Mouse (Mus musculus) hindbrain, postnatal 0 days (tissue): Measurements from ENCODE around the gene Tmem132a. TPM values are rescaled to one million over a fixed set of nuclear protein-coding genes. Genes with fewer than 3 reads are reported as not detected.

Experiments used
- ATAC-seq: fragments of 200-750 bp; cut with Nextera tagmentation; 2 replicates; pipeline ENCODE4 v1.8.0; 2017; ENCODE audit warnings: mild to moderate bottlenecking, moderate TSS enrichment, moderate library complexity
- DNase-seq: peaks from one replicate; pipeline ENCODE4 v3.0.0-alpha.2; 2015; ENCODE audit warnings: low spot score
- H3K27ac ChIP-seq: fragments of 300-500 bp; sonication (generic); 2 replicates; pipeline ENCODE4 v1.5.1; 2014; ENCODE audit warnings: mild to moderate bottlenecking
- H3K27me3 ChIP-seq: fragments of 300-500 bp; sonication (generic); 2 replicates; pipeline ENCODE4 v1.6.1; 2014; ENCODE audit warnings: low read length, mixed read lengths; ENCODE audit not compliant: insufficient read depth
- H3K36me3 ChIP-seq: fragments of 300-500 bp; sonication (generic); 2 replicates; pipeline ENCODE4 v1.6.1; 2014; ENCODE audit warnings: low read length, mixed read lengths; ENCODE audit not compliant: insufficient read depth
- H3K4me1 ChIP-seq: fragments of 300-500 bp; sonication (generic); 2 replicates; pipeline ENCODE4 v1.6.1; 2014; ENCODE audit warnings: antibody characterized with exemption, low read length, mixed read lengths; ENCODE audit not compliant: insufficient read depth
- H3K4me2 ChIP-seq: fragments of 300-500 bp; sonication (generic); 2 replicates; pipeline ENCODE4 v1.6.1; 2014; ENCODE audit warnings: low read depth, mild to moderate bottlenecking, low read length, moderate library complexity, mixed read lengths
- H3K4me3 ChIP-seq: fragments of 300-500 bp; sonication (generic); 2 replicates; pipeline ENCODE4 v1.5.1; 2014; ENCODE audit warnings: low read length
- H3K9ac ChIP-seq: fragments of 300-500 bp; sonication (generic); replicated peaks from 2 replicates; pipeline ENCODE4 v1.6.1; 2014; ENCODE audit warnings: mild to moderate bottlenecking, low read length, moderate library complexity, mixed read lengths
- H3K9me3 ChIP-seq: fragments of 300-500 bp; sonication (generic); 2 replicates; pipeline ENCODE4 v1.6.1; 2016; ENCODE audit warnings: low read length, mixed read lengths
- CTCF ChIP-seq: IDR thresholded peaks from 2 replicates; pipeline ENCODE4 v1.5.1; 2016; ENCODE audit warnings: antibody characterized with exemption, control low read depth, low read depth
- WGBS: fragments of 180-500 bp; shearing (Covaris S2); extraction: QIAGEN DNeasy Blood & Tissue Kit; methylation state at CpG from one replicate; pipeline ENCODE4 v1.1.7; 2014; 5-methylcytosine and 5-hydroxymethylcytosine counted together
- polyA plus RNA-seq: library from polyadenylated mRNA; unstranded; fragments of >200 nt; fragmentation: Nextera tagmentation; extraction: Ambion mirVana; gene quantifications from 2 replicates; pipeline ENCODE4 v1.2.1, GENCODE M21; 2015
- total RNA-seq: library from RNA; depleted of rRNA; stranded (reverse); fragments of >200 nt; gene quantifications from 2 replicates; pipeline ENCODE4 v1.2.3, GENCODE M21; 2014

Gene Tmem132a
- total and polyA plus RNA-seq, 2 experiments from 2014 or later = 141 to 359 TPM

GRCm38 (mm10) chr19:10822534-10822933 is 47.2 kb downstream of the Tmem132a start:
- no peak for DNase-seq
- WGBS = 93% methylated on average over 4 of the region's 4 CpGs
- TF ChIP-seq CTCF = no peak

DNA sequence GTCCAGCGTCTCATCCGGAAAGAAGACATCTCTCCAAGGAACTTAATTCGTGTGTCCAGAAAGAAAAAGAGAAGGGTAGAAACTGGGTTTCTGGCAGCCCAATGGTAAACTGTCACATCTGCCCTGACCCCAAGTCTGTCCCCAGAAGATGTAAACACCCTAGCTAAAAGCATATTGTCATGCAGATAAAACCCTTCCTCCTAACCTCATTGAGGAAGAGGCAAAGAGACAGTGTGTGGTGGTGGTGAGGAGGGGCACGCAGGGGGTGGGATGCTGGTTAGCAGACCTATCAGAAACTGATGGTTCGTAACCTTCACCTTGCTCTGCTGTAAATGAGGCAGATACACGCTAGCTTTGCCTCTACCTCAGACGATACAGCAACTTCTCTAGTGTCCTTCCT is 48.4 kb downstream of the Tmem132a start:
- Histone ChIP-seq H3K9me3 (no peaks in the 10 kb centered on the region), H3K27ac (no peak overlapping the region), H3K4me3 (no peak overlapping the region), H3K4me2 (no peak overlapping the region), H3K4me1 (no peaks in the 10 kb centered on the region), H3K36me3 (no peaks in the 10 kb centered on the region), H3K27me3 (no peaks in the 10 kb centered on the region), H3K9ac (no peak overlapping the region)
- DNase-seq (no peak), ATAC-seq (no peak)
- no peak for TF ChIP-seq CTCF
- WGBS = 47% methylated on average over 7 of the region's 7 CpGs

More at GRCm38 (mm10) chr19:10822534-10822933, 47.2 kb downstream of the Tmem132a start:
- Histone ChIP-seq H3K27me3 (no peaks in the 10 kb centered on the region), H3K4me2 (no peak overlapping the region), H3K4me1 (no peaks in the 10 kb centered on the region), H3K4me3 (no peak overlapping the region), H3K9ac (no peak overlapping the region), H3K27ac (no peak overlapping the region), H3K36me3 (no peaks in the 10 kb centered on the region), H3K9me3 (no peaks in the 10 kb centered on the region)
- ATAC-seq = no peak

GRCm38 (mm10) chr19:10818217-10818946 is 51.4 kb downstream of the Tmem132a start:
- Histone ChIP-seq H3K9me3 (no peaks in the 10 kb centered on the region), H3K9ac (no peak overlapping the region), H3K27ac (no peak overlapping the region), H3K27me3 (no peaks in the 10 kb centered on the region), H3K4me2 (no peak overlapping the region), H3K4me1 (no peaks in the 10 kb centered on the region), H3K4me3 (no peak overlapping the region), H3K36me3 (no peaks in the 10 kb centered on the region)
- ATAC-seq = no peak
- no peak for DNase-seq
- TF ChIP-seq CTCF = no peak
- 45% methylated on average over 17 of the region's 17 CpGs for WGBS

DNA sequence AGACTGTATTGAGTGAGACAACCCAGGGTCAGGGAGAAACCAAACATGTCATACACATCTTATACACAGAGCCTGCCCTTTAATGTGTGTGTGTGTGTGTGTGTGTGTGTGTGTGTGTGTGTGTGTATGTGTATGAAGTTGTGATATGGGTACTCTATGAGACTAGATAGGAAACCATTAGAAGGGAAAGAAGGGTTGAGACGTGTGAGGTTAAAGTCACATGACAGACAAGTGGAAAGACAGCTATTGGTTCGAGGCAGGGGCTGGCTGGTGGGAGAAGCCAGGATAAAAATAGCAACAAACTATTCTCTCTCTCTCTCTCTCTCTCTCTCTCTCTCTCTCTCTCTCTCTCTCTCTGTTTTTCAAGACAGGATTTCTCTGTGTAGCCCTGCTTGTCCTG is 53.3 kb downstream of the Tmem132a start:
- H3K4me3 ChIP-seq = no peak overlapping the region
- TF ChIP-seq CTCF = no peak
- 71% methylated on average over 2 of the region's 2 CpGs for WGBS
- H3K9me3 ChIP-seq = no peaks in the 10 kb centered on the region
- DNase-seq (no peak), ATAC-seq (no peak)
- H3K4me1 ChIP-seq = no peaks in the 10 kb centered on the region
- no peak overlapping the region for H3K4me2 ChIP-seq
- no peaks in the 10 kb centered on the region for H3K27me3 ChIP-seq
- no peak overlapping the region for H3K9ac ChIP-seq
- no peaks in the 10 kb centered on the region for H3K36me3 ChIP-seq
- no peak overlapping the region for H3K27ac ChIP-seq

DNA sequence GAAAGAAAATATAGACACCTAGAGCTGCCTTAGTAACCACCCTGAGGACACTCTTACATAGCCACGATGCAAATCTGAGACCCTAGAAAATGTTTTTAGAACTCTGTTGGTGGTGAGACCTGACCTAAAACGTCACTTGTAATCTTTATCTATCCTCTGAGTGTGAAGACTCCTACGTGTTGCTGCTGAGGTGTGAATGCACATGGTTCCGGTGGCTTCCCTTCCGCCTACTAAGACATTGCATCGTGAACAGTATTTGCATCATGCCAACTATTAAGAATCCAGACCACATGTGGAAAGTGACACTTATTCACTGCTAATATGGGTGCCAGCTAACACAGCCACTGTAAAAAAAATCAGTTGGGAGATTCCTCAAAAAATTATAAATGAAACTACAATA is 53.9 kb downstream of the Tmem132a start:
- no peak overlapping the region for H3K27ac ChIP-seq
- no peak for TF ChIP-seq CTCF
- H3K27me3 ChIP-seq = no peaks in the 10 kb centered on the region
- H3K4me2 ChIP-seq = no peak overlapping the region
- H3K9ac ChIP-seq = no peak overlapping the region
- H3K4me1 ChIP-seq = no peaks in the 10 kb centered on the region
- no peaks in the 10 kb centered on the region for H3K36me3 ChIP-seq
- ATAC-seq = no peak
- H3K9me3 ChIP-seq = no peaks in the 10 kb centered on the region
- H3K4me3 ChIP-seq = no peak overlapping the region
- DNase-seq = no peak
- 90% methylated on average over 6 of the region's 6 CpGs for whole genome bisulfite sequencing

GRCm38 (mm10) chr19:10813905-10814304 is 55.8 kb downstream of the Tmem132a start:
- WGBS = 58% methylated on average over 7 of the region's 7 CpGs
- ATAC-seq (no peak), DNase-seq (no peak)
- H3K27ac ChIP-seq = no peak overlapping the region
- H3K4me2 ChIP-seq = no peak overlapping the region
- no peaks in the 10 kb centered on the region for H3K27me3 ChIP-seq
- H3K4me1 ChIP-seq = peaks cover 9% of the 10 kb centered on the region; the same call in 1 of the 2 replicates
- TF ChIP-seq CTCF = no peak
- H3K36me3 ChIP-seq = no peaks in the 10 kb centered on the region
- H3K9me3 ChIP-seq = no peaks in the 10 kb centered on the region
- no peak overlapping the region for H3K4me3 ChIP-seq
- no peak overlapping the region for H3K9ac ChIP-seq

- Histone ChIP-seq H3K9me3 (no peaks in the 10 kb centered on the region), H3K36me3 (no peaks in the 10 kb centered on the region), H3K4me3 (no peak overlapping the region), H3K27me3 (no peaks in the 10 kb centered on the region), H3K4me2 (no peak overlapping the region), H3K4me1 (peaks cover 9% of the 10 kb centered on the region; the same call in 1 of the 2 replicates), H3K27ac (no peak overlapping the region), H3K9ac (no peak overlapping the region)
- 97% methylated on average over 5 of the region's 5 CpGs for WGBS
- DNase-seq (no peak), ATAC-seq (no peak)
- TF ChIP-seq CTCF = no peak
Measured at GRCm38 (mm10) chr19:10813039-10813438, 56.7 kb downstream of the Tmem132a start.
